Mouse (Mus musculus): Measurements from ENCODE around the gene Bricd5. TPM values are rescaled to one million over a fixed set of nuclear protein-coding genes. Genes with fewer than 3 reads are reported as not detected.

The Bricd5 gene
- polyA plus RNA-seq, 1 experiment = 1.5 TPM

- TF ChIP-seq CTCF (IDR thresholded peaks at IDR 0.05; ENCODE audit: extremely low read depth, insufficient read depth, insufficient read length, insufficient replicate concordance) = no peak
- H3K4me3 ChIP-seq (ENCODE audit: extremely low read depth, insufficient read depth, insufficient read length) = no peak overlapping the region
- H3K27ac ChIP-seq (ENCODE audit: insufficient read depth, low read length) = no peak overlapping the region
- H3K27me3 ChIP-seq (ENCODE audit: control insufficient read depth, insufficient read depth, low read length) = no peaks in the 10 kb centered on the region
- DNase-seq (ENCODE audit: low read depth in 1 of 2, low spot score in 2 of 2) = no peak
- 61% methylated on average over 2 of the region's 2 CpGs for WGBS
- H3K4me1 ChIP-seq (ENCODE audit: control insufficient read depth, insufficient read depth, insufficient read length) = no peaks in the 10 kb centered on the region
- no peaks in the 10 kb centered on the region for H3K36me3 ChIP-seq (ENCODE audit: control insufficient read depth, insufficient read depth, low read length)
Measured at GRCm38 (mm10) chr17:24461580-24461979, 12.1 kb upstream of the Bricd5 start.

GRCm38 (mm10) chr17:24462932-24463331 lies 10.8 kb upstream of the Bricd5 start:
- Histone ChIP-seq H3K4me3 (ENCODE audit: extremely low read depth, insufficient read depth, insufficient read length) (no peak overlapping the region), H3K36me3 (ENCODE audit: control insufficient read depth, insufficient read depth, low read length) (no peaks in the 10 kb centered on the region), H3K27ac (ENCODE audit: insufficient read depth, low read length) (no peak overlapping the region), H3K27me3 (ENCODE audit: control insufficient read depth, insufficient read depth, low read length) (no peaks in the 10 kb centered on the region), H3K4me1 (ENCODE audit: control insufficient read depth, insufficient read depth, insufficient read length) (no peaks in the 10 kb centered on the region)
- no peak for DNase-seq (ENCODE audit: low read depth in 1 of 2, low spot score in 2 of 2)
- 100% methylated on average over 1 of the region's 1 CpGs for WGBS
- TF ChIP-seq CTCF (IDR thresholded peaks at IDR 0.05; ENCODE audit: extremely low read depth, insufficient read depth, insufficient read length, insufficient replicate concordance) (no peak), POLR2A (IDR thresholded peaks at IDR 0.05; ENCODE audit: low read depth, low read length) (no peak)

- Histone ChIP-seq H3K27ac (ENCODE audit: insufficient read depth, low read length) (no peak overlapping the region), H3K27me3 (ENCODE audit: control insufficient read depth, insufficient read depth, low read length) (no peaks in the 10 kb centered on the region), H3K36me3 (ENCODE audit: control insufficient read depth, insufficient read depth, low read length) (no peaks in the 10 kb centered on the region), H3K4me3 (ENCODE audit: extremely low read depth, insufficient read depth, insufficient read length) (no peak overlapping the region), H3K4me1 (ENCODE audit: control insufficient read depth, insufficient read depth, insufficient read length) (no peaks in the 10 kb centered on the region)
- TF ChIP-seq POLR2A (IDR thresholded peaks at IDR 0.05; ENCODE audit: low read depth, low read length) (no peak), CTCF (IDR thresholded peaks at IDR 0.05; ENCODE audit: extremely low read depth, insufficient read depth, insufficient read length, insufficient replicate concordance) (no peak)
- WGBS = 41% methylated on average over 6 of the region's 6 CpGs
- no peak for DNase-seq (ENCODE audit: low read depth in 1 of 2, low spot score in 2 of 2)
Measured at GRCm38 (mm10) chr17:24463374-24464133, 10.1 kb upstream of the Bricd5 start.

GRCm38 (mm10) chr17:24468636-24469246 lies 4.9 kb upstream of the Bricd5 start:
- no peaks in the 10 kb centered on the region for H3K36me3 ChIP-seq (ENCODE audit: control insufficient read depth, insufficient read depth, low read length)
- WGBS = 96% methylated on average over 5 of the region's 5 CpGs
- no peak for DNase-seq (ENCODE audit: low read depth in 1 of 2, low spot score in 2 of 2)

GRCm38 (mm10) chr17:24469336-24469909 lies 4.3 kb upstream of the Bricd5 start:
- Histone ChIP-seq H3K4me1 (ENCODE audit: control insufficient read depth, insufficient read depth, insufficient read length) (peaks cover 12% of the 10 kb centered on the region), H3K27me3 (ENCODE audit: control insufficient read depth, insufficient read depth, low read length) (no peaks in the 10 kb centered on the region), H3K36me3 (ENCODE audit: control insufficient read depth, insufficient read depth, low read length) (no peaks in the 10 kb centered on the region), H3K27ac (ENCODE audit: insufficient read depth, low read length) (peak overlapping the region; percentile 96), H3K4me3 (ENCODE audit: extremely low read depth, insufficient read depth, insufficient read length) (peak overlapping the region; percentile 93)
- DNase-seq (ENCODE audit: low read depth in 1 of 2, low spot score in 2 of 2) = no peak
- no peak for TF ChIP-seq CTCF (IDR thresholded peaks at IDR 0.05; ENCODE audit: extremely low read depth, insufficient read depth, insufficient read length, insufficient replicate concordance)
- no peak for TF ChIP-seq POLR2A (IDR thresholded peaks at IDR 0.05; ENCODE audit: low read depth, low read length)
- WGBS = 19% methylated on average over 7 of the region's 7 CpGs

More at GRCm38 (mm10) chr17:24468636-24469246, 4.9 kb upstream of the Bricd5 start:
- peaks cover 12% of the 10 kb centered on the region for H3K4me1 ChIP-seq (ENCODE audit: control insufficient read depth, insufficient read depth, insufficient read length)
- no peak overlapping the region for H3K4me3 ChIP-seq (ENCODE audit: extremely low read depth, insufficient read depth, insufficient read length)
- no peak overlapping the region for H3K27ac ChIP-seq (ENCODE audit: insufficient read depth, low read length)
- TF ChIP-seq CTCF (IDR thresholded peaks at IDR 0.05; ENCODE audit: extremely low read depth, insufficient read depth, insufficient read length, insufficient replicate concordance) (no peak), POLR2A (IDR thresholded peaks at IDR 0.05; ENCODE audit: low read depth, low read length) (no peak)
- no peaks in the 10 kb centered on the region for H3K27me3 ChIP-seq (ENCODE audit: control insufficient read depth, insufficient read depth, low read length)

- TF ChIP-seq CTCF (IDR thresholded peaks at IDR 0.05; ENCODE audit: extremely low read depth, insufficient read depth, insufficient read length, insufficient replicate concordance) (no peak), POLR2A (IDR thresholded peaks at IDR 0.05; ENCODE audit: low read depth, low read length) (peak; percentile 63)
- DNase-seq (ENCODE audit: low read depth in 1 of 2, low spot score in 2 of 2) = peak; percentile 94 to 97
- Histone ChIP-seq H3K27ac (ENCODE audit: insufficient read depth, low read length) (peak within 1 kb of the TSS; percentile 96), H3K36me3 (ENCODE audit: control insufficient read depth, insufficient read depth, low read length) (peaks cover under 1% of the 10 kb centered on the region; the same call in 1 of the 2 replicates), H3K4me3 (ENCODE audit: extremely low read depth, insufficient read depth, insufficient read length) (peak within 1 kb of the TSS; percentile 93), H3K4me1 (ENCODE audit: control insufficient read depth, insufficient read depth, insufficient read length) (peaks cover 12% of the 10 kb centered on the region), H3K27me3 (ENCODE audit: control insufficient read depth, insufficient read depth, low read length) (no peaks in the 10 kb centered on the region)
- WGBS = under 1% methylated on average over 62 of the region's 75 CpGs
Measured at GRCm38 (mm10) chr17:24469910-24470602, 3.6 kb upstream of the Bricd5 start, which contains the start of the genes E4f1 and Pgp. Gene E4f1, minus strand, starts transcription at chr17:24470313. Gene Pgp, plus strand, starts transcription at chr17:24470392.
